Mouse (Mus musculus): ENCODE measurements around the gene Gm20388. TPM values are rescaled to one million over a fixed set of nuclear protein-coding genes. Genes with fewer than 3 reads are reported as not detected.

Gm20388 gene
- polyA plus RNA-seq, 1 experiment from 2014 or later, result not detected

GRCm38 (mm10) chr8:121907587-121908248 lies 1997.1 kb downstream of the Gm20388 start, which contains the start of gene Slc7a5:
TSS of gene Slc7a5 (minus strand) at chr8:121907694.
- no peaks in the 10 kb centered on the region for H3K36me3 ChIP-seq
- H3K4me3 ChIP-seq, result peak within 1 kb of the TSS; percentile 82
- under 1% methylated on average over 61 of the region's 61 CpGs for WGBS
- H3K4me2 ChIP-seq, result peak within 1 kb of the TSS; percentile 97
- ATAC-seq (replicated peaks; ENCODE audit: insufficient number of reproducible peaks, insufficient read depth, low FRiP score, low read depth), result peak; percentile 93
- no peaks in the 10 kb centered on the region for H3K9me3 ChIP-seq (replicated peaks)
- H3K9ac ChIP-seq, result peak within 1 kb of the TSS; percentile 70
- no peaks in the 10 kb centered on the region; the same call in 1 of the 2 replicates for H3K27me3 ChIP-seq
- peak within 1 kb of the TSS; percentile 30; the same call in 1 of the 2 replicates for H3K27ac ChIP-seq
- H3K4me1 ChIP-seq (replicated peaks), result peaks cover 37% of the 10 kb centered on the region

GRCm38 (mm10) chr8:121908378-121909147 lies 1997.9 kb downstream of the Gm20388 start:
- peaks cover 36% of the 10 kb centered on the region for H3K4me1 ChIP-seq (replicated peaks)
- no peak overlapping the region for H3K9ac ChIP-seq

GRCm38 (mm10) chr8:121909148-121909541 lies 1998.5 kb downstream of the Gm20388 start:
- no peaks in the 10 kb centered on the region; the same call in 1 of the 2 replicates for H3K27me3 ChIP-seq
- no peak overlapping the region for H3K9ac ChIP-seq
- H3K27ac ChIP-seq, result no peak overlapping the region
- no peaks in the 10 kb centered on the region for H3K36me3 ChIP-seq
- H3K4me2 ChIP-seq, result no peak overlapping the region
- H3K9me3 ChIP-seq (replicated peaks), result no peaks in the 10 kb centered on the region
- H3K4me3 ChIP-seq, result no peak overlapping the region
- WGBS, result 61% methylated on average over 8 of the region's 8 CpGs
- ATAC-seq (replicated peaks; ENCODE audit: insufficient number of reproducible peaks, insufficient read depth, low FRiP score, low read depth), result no peak
- H3K4me1 ChIP-seq (replicated peaks), result peaks cover 31% of the 10 kb centered on the region

More at GRCm38 (mm10) chr8:121908378-121909147, 1997.9 kb downstream of the Gm20388 start:
- 45% methylated on average over 8 of the region's 8 CpGs for WGBS
- H3K27me3 ChIP-seq, result no peaks in the 10 kb centered on the region; the same call in 1 of the 2 replicates
- no peaks in the 10 kb centered on the region for H3K9me3 ChIP-seq (replicated peaks)
- H3K4me2 ChIP-seq, result peak overlapping the region; percentile 97
- ATAC-seq (replicated peaks; ENCODE audit: insufficient number of reproducible peaks, insufficient read depth, low FRiP score, low read depth), result no peak
- H3K27ac ChIP-seq, result no peak overlapping the region
- 0 out of 2 replicates have a peak overlapping the region, but pooled peaks have one; percentile 82 for H3K4me3 ChIP-seq
- H3K36me3 ChIP-seq, result no peaks in the 10 kb centered on the region

- no peak overlapping the region for H3K9ac ChIP-seq
- H3K27ac ChIP-seq, result no peak overlapping the region
- H3K9me3 ChIP-seq (replicated peaks), result no peaks in the 10 kb centered on the region
- H3K4me1 ChIP-seq (replicated peaks), result peaks cover 29% of the 10 kb centered on the region
- H3K36me3 ChIP-seq, result no peaks in the 10 kb centered on the region
- H3K27me3 ChIP-seq, result no peaks in the 10 kb centered on the region; the same call in 1 of the 2 replicates
- no peak for ATAC-seq (replicated peaks; ENCODE audit: insufficient number of reproducible peaks, insufficient read depth, low FRiP score, low read depth)
- peak overlapping the region; percentile 22; the same call in 1 of the 2 replicates for H3K4me2 ChIP-seq
- WGBS, result 2% methylated on average over 6 of the region's 6 CpGs
- H3K4me3 ChIP-seq, result no peak overlapping the region
These were observed 1999.0 kb downstream of the Gm20388 start for GRCm38 (mm10) chr8:121909663-121910062.

- H3K9me3 ChIP-seq (replicated peaks), result no peaks in the 10 kb centered on the region
- WGBS, result 84% methylated on average over 6 of the region's 6 CpGs
- ATAC-seq (replicated peaks; ENCODE audit: insufficient number of reproducible peaks, insufficient read depth, low FRiP score, low read depth), result no peak
These were observed 2000.8 kb downstream of the Gm20388 start for GRCm38 (mm10) chr8:121911400-121911799.

GRCm38 (mm10) chr8:121911987-121912386 lies 2001.3 kb downstream of the Gm20388 start:
- WGBS, result 57% methylated on average over 7 of the region's 7 CpGs
- H3K27me3 ChIP-seq, result peaks cover 3% of the 10 kb centered on the region; the same call in 1 of the 2 replicates
- ATAC-seq (replicated peaks; ENCODE audit: insufficient number of reproducible peaks, insufficient read depth, low FRiP score, low read depth), result no peak
- no peaks in the 10 kb centered on the region for H3K36me3 ChIP-seq
- H3K4me1 ChIP-seq (replicated peaks), result peaks cover 13% of the 10 kb centered on the region
- no peak overlapping the region for H3K27ac ChIP-seq
- H3K9ac ChIP-seq, result no peak overlapping the region
- H3K9me3 ChIP-seq (replicated peaks), result no peaks in the 10 kb centered on the region
- no peak overlapping the region for H3K4me3 ChIP-seq
- no peak overlapping the region for H3K4me2 ChIP-seq

More at GRCm38 (mm10) chr8:121911400-121911799, 2000.8 kb downstream of the Gm20388 start:
- H3K4me2 ChIP-seq, result no peak overlapping the region
- H3K27me3 ChIP-seq, result peaks cover 3% of the 10 kb centered on the region; the same call in 1 of the 2 replicates
- no peaks in the 10 kb centered on the region for H3K36me3 ChIP-seq
- H3K9ac ChIP-seq, result no peak overlapping the region
- peaks cover 19% of the 10 kb centered on the region for H3K4me1 ChIP-seq (replicated peaks)
- H3K27ac ChIP-seq, result no peak overlapping the region
- no peak overlapping the region for H3K4me3 ChIP-seq

- no peak for ATAC-seq (replicated peaks; ENCODE audit: insufficient number of reproducible peaks, insufficient read depth, low FRiP score, low read depth)
- Histone ChIP-seq H3K27me3 (peaks cover 3% of the 10 kb centered on the region; the same call in 1 of the 2 replicates), H3K9ac (no peak overlapping the region), H3K4me2 (no peak overlapping the region), H3K4me1 (replicated peaks) (peaks cover 12% of the 10 kb centered on the region), H3K36me3 (no peaks in the 10 kb centered on the region), H3K27ac (no peak overlapping the region), H3K9me3 (replicated peaks) (no peaks in the 10 kb centered on the region), H3K4me3 (no peak overlapping the region)
- 64% methylated on average over 3 of the region's 3 CpGs for WGBS
These were observed 2002.2 kb downstream of the Gm20388 start for GRCm38 (mm10) chr8:121912831-121913230.

- peaks cover 8% of the 10 kb centered on the region for H3K4me1 ChIP-seq (replicated peaks)
- H3K4me3 ChIP-seq, result no peak overlapping the region
- no peaks in the 10 kb centered on the region for H3K9me3 ChIP-seq (replicated peaks)
- H3K27me3 ChIP-seq, result peaks cover 3% of the 10 kb centered on the region; the same call in 1 of the 2 replicates
- no peak overlapping the region for H3K4me2 ChIP-seq
- no peak for ATAC-seq (replicated peaks; ENCODE audit: insufficient number of reproducible peaks, insufficient read depth, low FRiP score, low read depth)
- 72% methylated on average over 8 of the region's 8 CpGs for WGBS
- H3K9ac ChIP-seq, result no peak overlapping the region
- H3K27ac ChIP-seq, result no peak overlapping the region
- H3K36me3 ChIP-seq, result no peaks in the 10 kb centered on the region
These were observed 2002.7 kb downstream of the Gm20388 start for GRCm38 (mm10) chr8:121913378-121913777.

- no peak overlapping the region for H3K4me3 ChIP-seq
- 51% methylated on average over 4 of the region's 4 CpGs for WGBS
- no peak overlapping the region for H3K27ac ChIP-seq
- H3K4me1 ChIP-seq (replicated peaks), result peaks cover 12% of the 10 kb centered on the region; the same call in 1 of the 2 replicates
- H3K4me2 ChIP-seq, result no peak overlapping the region
- ATAC-seq (replicated peaks; ENCODE audit: insufficient number of reproducible peaks, insufficient read depth, low FRiP score, low read depth), result no peak
- H3K9me3 ChIP-seq (replicated peaks), result no peaks in the 10 kb centered on the region
- H3K36me3 ChIP-seq, result no peaks in the 10 kb centered on the region
- H3K27me3 ChIP-seq, result peaks cover 3% of the 10 kb centered on the region; the same call in 1 of the 2 replicates
- H3K9ac ChIP-seq, result no peak overlapping the region
These were observed 2008.5 kb downstream of the Gm20388 start for GRCm38 (mm10) chr8:121919158-121919557.

- no peak overlapping the region for H3K4me3 ChIP-seq
- 41% methylated on average over 3 of the region's 3 CpGs for WGBS
These were observed 2009.1 kb downstream of the Gm20388 start for GRCm38 (mm10) chr8:121919731-121920130.

GRCm38 (mm10) chr8:121921582-121921981 lies 2010.9 kb downstream of the Gm20388 start:
- no peak overlapping the region for H3K9ac ChIP-seq
- H3K4me2 ChIP-seq, result no peak overlapping the region
- no peak overlapping the region for H3K27ac ChIP-seq
- no peaks in the 10 kb centered on the region for H3K36me3 ChIP-seq
- H3K4me1 ChIP-seq (replicated peaks), result peaks cover 12% of the 10 kb centered on the region; the same call in 1 of the 2 replicates
- no peak for ATAC-seq (replicated peaks; ENCODE audit: insufficient number of reproducible peaks, insufficient read depth, low FRiP score, low read depth)
- H3K27me3 ChIP-seq, result no peaks in the 10 kb centered on the region
- no peak overlapping the region for H3K4me3 ChIP-seq
- WGBS, result 72% methylated on average over 8 of the region's 8 CpGs
- H3K9me3 ChIP-seq (replicated peaks), result no peaks in the 10 kb centered on the region

More at GRCm38 (mm10) chr8:121919731-121920130, 2009.1 kb downstream of the Gm20388 start:
- Histone ChIP-seq H3K4me2 (no peak overlapping the region), H3K27me3 (peaks cover 2% of the 10 kb centered on the region; the same call in 1 of the 2 replicates), H3K27ac (no peak overlapping the region), H3K9ac (no peak overlapping the region), H3K36me3 (no peaks in the 10 kb centered on the region), H3K4me1 (replicated peaks) (peaks cover 12% of the 10 kb centered on the region; the same call in 1 of the 2 replicates), H3K9me3 (replicated peaks) (no peaks in the 10 kb centered on the region)
- no peak for ATAC-seq (replicated peaks; ENCODE audit: insufficient number of reproducible peaks, insufficient read depth, low FRiP score, low read depth)
